Mouse (Mus musculus): ENCODE results near the gene Plxna3.
"Not testable (repeated sequence)": the region's sequence is repeated elsewhere in the genome, so short reads cannot be mapped to it uniquely, and the experiment has no call there.

Gene Plxna3

DNA sequence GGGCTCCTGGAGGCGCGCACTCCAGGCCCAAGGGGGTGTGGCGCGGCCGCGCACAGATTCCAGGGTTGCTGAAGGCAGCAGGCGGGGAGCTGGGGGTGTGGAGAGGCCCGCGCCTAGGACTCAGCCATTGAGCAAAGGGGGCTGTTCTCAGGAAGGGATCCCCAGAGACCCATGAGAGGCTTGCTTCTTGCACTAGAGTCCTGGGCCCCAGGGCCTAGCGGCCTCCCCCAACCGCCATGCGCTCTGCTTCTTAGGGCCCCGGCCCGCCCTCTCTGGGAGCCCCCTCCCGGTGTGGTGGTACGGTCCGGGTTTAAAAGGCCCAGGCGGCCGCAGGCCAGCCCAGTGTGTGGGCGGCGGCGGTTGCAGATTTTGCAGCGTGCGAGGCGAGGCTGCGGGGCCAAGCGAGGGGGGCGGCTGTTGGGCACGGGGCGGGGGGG lies at the start of gene Plxna3:
Gene Plxna3 (plus strand): TSS at position 342 of the 437 bp plus-strand sequence.
- peak; percentile 42 for DNase-seq (ENCODE audit: low spot score)

DNA sequence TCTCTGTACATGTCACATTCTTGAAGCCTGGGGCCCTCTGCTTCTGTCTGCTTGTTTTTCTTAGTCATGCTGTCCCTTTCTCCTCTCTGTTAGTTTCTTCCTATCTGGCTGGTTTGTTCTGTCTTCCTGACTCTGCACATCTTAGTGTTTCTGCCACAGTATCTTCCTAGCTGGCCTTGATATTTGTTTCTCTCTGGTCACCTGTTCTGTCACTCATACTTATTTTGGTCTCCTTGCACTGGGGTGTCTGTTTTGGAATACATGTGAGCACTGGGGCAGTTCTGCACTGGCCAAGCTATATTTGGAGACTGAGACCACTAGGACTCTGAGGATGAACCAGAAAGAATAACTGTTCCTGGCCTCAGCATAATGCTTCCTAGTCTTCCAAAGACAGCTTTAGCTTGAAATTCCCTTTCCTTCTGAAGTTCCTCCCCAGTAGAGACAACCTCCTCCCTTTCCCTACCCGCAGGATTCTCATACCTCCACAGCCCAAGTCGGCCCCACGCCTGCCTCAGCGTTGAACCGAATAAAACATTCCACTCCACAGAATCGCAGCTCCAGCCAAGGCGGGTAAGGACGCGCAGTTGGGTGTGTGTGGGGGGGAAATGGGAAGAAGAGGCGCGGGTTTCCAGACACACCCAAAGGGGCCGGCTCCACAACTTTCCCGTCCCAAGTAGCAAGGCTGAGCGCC lies 47.7 kb upstream of the Plxna3 start:
- no peak for DNase-seq (ENCODE audit: low spot score)

DNA sequence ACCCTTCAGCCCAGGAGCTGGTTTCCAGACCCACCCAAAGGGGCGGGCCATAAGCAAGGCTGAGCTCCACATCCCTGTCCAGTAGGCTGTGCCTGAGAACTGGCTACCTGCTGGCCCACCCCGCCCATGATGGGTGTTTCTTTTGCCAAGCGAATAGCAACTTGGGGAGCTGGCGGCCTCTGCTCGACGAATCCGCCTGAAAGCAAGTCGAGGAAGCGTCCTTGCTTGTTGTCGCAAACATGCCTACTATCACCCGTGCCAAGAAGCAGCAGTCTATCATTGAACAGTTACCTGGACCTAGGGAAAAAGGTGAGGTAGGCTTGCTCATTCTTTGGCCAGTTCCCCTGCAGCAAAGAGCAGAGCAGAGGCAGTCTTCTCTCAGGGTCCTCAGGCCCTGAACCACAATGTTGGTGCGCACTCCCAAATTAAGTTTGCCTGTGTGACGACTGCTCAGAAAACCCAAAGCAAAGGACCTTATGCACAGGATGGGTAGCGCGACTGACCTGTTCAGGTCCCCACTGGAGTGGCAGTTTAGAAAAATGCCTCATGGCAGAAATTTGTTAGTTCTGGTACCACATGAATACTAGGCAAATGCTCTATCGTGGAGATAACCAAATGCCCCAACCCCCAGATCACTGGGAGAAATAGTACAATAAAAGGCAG lies 47.0 kb upstream of the Plxna3 start, which contains the start of the genes Taz and Dnase1l1:
Gene Taz (plus strand): TSS at position 181 of the 663 bp plus-strand sequence.
Gene Dnase1l1 (minus strand): TSS at position 606 of the 663 bp plus-strand sequence.
- no peak for DNase-seq (ENCODE audit: low spot score)

DNA sequence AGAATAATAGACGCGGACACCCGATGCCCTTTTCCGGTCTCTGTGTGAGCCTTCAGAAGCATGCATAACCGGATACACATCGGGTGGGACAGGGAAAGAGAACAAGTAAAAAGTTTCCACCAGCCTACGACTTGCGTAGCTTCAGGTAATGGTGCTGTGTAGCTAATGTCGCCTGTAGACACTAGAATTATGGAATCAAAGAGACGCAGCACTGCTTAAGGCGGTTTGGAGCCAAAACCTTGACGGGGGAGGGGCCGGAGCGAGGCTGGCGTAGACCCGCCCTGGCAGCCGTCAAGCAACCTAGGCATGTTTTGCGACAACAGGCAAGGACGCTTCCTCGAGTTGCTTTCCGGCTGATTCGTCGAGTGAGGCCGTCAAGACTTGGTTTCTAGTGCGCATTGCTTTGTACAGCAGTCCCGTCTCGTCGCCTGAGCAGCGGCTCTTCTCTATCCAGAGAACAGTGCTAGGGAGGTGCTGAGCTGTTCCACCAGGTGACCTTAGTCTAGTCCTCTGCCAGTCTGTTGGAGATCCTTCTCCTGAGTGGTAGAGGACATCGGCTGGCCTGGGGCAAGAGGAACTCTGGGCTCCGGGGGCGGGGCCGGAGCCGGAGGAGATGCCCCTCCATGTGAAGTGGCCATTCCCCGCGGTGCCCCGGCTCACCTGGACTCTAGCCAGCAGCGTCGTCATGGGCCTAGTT lies 46.3 kb upstream of the Plxna3 start:
- DNase-seq (ENCODE audit: low spot score) = peak; percentile 70

DNA sequence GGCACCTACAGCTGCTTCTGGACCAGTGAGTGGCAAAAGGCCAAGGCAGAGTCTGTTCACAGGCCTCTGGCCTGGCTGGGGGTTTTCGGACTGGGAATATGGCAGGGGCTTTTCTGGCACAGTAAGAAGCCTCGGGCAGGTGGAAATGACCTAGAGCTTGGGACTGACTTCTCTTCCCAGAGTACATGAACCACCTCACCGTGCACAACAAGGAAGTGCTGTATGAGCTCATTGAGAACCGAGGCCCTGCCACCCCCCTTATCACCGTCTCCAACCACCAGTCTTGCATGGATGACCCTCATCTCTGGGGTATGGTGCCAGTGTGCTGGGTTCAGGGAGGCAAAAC lies 45.8 kb upstream of the Plxna3 start:
- DNase-seq (ENCODE audit: low spot score) = no peak

DNA sequence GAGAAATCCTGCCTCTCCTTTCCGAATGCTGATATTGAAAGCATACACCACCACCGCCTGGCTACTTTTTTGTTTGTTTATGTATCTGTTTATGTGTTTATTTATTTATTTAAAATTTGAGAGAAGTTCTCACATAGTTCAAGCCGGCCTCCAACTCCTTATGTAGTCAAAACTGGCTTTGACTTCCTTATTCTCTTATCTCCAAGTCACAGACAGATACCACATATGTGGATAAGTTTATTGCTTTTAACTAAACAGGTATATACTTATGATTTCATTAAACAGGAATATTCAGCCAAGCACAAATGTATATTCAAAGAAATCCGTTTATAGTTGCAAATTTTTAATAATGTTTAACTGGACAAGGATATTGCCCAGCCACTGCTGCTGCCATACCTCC lies 35.4 kb upstream of the Plxna3 start:
- no peak for DNase-seq (ENCODE audit: low spot score)

DNA sequence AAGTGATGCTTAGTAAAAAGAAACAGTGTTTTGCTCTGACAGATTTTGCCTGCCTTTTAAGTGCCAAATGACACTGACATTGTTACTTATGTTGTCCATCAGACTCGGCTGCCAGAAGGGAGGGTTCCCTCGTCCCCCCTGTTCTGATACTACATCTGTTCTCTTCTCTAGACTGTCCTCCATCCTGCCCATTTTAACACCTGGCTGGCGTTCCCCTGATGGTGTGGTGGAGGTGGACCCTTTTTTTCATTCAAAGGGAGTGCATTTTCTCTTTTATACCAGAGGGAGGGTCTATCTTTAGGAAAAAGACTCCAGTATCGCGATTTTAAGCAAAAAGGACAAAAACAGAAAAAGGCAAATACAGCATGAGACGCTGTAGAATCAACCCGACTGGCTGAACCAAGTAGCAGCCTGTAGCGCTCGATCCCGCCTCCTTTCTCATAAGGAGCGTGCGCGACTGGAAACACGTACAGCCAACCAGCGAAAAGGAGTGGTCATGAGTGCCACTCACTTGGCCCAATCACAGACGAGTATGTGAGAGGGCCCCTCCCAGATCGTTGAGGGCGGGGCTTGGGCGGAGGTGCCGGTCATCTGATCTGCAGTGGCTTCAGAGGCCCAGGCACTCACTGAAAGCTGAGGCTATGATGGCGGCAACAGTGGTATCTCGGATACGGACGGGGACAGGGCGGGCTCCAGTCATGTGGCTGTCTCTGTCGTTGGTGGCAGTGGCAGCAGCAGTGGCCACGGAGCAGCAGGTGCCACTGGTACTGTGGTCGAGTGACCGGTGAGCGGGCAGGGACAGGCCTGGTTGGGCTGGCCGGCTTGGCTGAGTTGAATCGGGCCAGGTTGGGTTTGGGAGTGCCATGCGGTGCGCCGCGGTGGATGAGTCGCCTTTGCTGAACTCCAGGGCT lies 32.1 kb upstream of the Plxna3 start, which contains the start of gene Atp6ap1:
Gene Atp6ap1 (plus strand): TSS at position 560 of the 911 bp plus-strand sequence.
- peak; percentile 92 for DNase-seq (ENCODE audit: low spot score)

DNA sequence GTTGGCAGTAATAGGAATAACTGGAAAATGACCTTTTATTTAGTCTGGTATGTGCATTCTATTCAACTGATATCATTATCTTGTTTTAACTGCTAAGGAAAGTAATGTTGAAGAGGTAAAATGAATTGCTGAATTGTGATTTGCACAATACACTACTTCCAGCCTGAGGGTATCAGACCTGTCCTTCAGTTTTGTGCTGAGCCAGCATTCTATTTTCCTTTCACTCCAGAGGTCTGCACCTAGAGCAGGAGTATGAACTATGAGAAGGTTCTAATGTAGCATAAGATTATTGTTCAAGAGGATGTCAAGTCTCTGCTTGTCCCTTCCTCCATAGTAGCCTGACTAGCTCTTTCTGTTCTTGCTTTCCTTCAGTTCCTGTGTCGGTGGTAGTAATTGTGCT lies 30.5 kb upstream of the Plxna3 start:
- DNase-seq (ENCODE audit: low spot score) = no peak

DNA sequence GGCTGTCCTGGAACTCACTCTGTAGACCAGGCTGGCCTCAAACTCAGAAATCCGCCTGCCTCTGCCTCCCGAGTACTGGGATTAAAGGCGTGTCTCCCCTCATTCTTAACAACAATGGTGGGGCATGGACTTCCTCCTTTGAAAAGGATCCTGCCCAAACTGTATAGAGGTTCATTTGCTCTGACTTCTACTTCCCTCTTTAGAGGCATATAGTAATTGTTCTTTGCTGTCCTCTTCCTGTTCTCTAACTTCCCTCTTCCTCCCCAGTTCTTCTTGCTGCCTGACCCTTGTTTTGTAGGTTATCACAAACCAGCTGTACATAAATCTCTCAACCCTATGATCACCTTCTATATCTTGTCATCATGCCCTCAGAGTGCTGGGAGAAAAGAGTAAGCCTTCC lies 29.1 kb upstream of the Plxna3 start:
- no peak for DNase-seq (ENCODE audit: low spot score)

DNA sequence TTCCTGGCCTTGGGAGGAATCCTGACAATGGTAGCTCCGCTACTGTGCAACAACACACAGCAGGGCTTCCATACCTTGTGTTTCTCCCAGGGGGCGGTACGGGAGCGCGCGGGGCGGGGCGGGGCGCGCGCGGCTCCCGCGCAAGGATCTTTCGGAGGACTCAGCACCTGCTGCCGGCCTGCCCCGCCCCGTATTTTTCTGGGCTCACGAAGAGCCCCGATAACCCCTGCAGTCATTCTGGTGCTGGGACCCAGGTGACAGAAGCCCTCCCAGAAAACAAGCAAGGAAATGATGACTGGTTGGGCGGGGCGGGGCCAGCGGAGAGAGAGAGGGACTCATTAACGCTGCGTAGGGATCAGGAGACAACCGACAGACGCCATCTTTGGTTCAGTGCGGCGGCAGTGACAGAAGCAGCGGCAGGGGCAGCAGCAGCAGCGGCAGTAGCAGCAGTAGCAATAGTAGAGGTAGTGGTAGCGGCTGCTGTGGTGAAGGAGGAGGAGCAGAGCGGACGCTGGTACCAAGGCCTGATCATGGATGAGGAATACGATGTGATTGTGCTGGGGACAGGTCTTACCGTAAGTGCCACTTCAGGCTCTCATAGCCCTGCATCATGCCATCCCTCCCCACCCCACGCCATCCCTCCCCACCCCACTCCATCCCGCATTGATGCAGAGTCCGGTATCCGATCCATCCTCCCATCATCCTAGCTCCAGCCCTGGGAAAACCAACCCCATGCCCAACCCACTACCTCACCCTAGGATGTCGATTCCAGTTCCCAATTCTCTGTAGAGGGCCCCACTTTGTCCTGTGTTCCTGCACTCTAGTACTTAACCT lies 23.8 kb upstream of the Plxna3 start, which contains the start of gene Gdi1:
Gene Gdi1 (plus strand): TSS at position 132 of the 834 bp plus-strand sequence.
- DNase-seq (ENCODE audit: low spot score) = peak; percentile 48

DNA sequence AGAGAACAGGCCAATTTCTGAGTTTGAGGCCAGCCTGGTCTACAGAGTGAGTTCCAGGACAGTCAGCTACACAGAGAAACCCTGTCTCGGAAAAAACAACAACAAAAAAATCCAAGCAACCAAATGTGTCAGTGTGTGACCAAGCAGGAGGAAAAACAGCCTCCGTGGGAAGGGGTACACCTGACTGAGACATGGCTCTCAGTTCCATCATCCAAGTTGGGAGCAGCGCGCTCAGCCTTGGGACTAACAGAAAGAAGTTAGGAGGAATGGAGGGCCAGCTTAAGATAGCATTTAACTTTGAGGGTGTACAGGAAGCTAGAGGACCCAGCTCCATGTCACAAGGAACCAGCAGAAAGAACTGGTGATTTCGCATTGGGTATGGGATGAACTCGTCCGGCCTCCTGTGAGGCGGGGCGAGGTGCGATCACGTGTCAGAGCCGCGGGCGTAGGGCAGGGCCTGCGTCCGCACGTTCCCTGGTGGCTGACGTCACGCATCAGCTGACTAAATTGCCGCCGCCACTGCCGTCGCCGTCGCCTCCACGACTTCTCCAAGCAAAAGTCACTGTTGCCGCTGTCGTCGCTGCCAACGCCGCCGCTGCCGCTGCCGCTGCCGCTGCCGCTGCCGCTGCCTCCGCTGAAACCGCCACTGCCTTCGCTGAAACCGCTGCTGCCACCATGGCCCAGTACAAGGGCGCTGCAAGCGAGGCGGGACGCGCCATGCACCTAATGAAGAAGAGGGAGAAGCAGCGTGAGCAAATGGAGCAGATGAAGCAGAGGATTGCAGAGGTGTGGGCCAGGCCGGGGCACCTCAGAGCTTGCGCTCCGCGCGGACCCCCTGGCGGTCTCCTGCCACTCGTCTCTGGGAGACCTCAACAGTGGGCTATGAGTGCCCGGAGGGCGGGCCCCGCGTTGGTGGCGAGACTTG lies 16.1 kb upstream of the Plxna3 start, which contains the start of gene Fam50a:
Gene Fam50a (plus strand): TSS at position 494 of the 925 bp plus-strand sequence.
- DNase-seq (ENCODE audit: low spot score) = peak; percentile 82

DNA sequence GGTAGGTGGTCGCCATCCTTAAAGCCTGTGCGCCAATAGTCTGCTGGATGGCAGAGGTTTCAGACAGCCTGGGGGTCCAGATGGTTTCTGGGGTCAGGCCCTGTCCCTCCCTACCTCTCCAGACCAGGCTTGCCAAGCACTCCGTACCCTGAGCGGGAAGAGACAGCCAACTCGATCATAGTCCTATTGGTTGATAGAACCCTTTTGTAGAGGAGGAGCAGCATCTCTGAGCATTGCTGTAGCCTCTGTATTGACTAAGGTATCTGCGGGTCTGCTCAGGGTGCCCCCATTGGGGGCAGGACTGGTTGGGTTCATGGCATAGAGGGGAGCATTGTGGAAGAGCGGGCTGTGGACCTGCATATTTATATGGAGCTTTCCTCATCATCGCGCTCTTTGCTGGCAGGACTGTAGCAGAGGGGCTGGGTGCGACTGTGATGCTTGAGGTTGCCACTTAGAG lies 377 bp downstream of the Plxna3 start:
- DNase-seq (ENCODE audit: low spot score) = no peak

DNA sequence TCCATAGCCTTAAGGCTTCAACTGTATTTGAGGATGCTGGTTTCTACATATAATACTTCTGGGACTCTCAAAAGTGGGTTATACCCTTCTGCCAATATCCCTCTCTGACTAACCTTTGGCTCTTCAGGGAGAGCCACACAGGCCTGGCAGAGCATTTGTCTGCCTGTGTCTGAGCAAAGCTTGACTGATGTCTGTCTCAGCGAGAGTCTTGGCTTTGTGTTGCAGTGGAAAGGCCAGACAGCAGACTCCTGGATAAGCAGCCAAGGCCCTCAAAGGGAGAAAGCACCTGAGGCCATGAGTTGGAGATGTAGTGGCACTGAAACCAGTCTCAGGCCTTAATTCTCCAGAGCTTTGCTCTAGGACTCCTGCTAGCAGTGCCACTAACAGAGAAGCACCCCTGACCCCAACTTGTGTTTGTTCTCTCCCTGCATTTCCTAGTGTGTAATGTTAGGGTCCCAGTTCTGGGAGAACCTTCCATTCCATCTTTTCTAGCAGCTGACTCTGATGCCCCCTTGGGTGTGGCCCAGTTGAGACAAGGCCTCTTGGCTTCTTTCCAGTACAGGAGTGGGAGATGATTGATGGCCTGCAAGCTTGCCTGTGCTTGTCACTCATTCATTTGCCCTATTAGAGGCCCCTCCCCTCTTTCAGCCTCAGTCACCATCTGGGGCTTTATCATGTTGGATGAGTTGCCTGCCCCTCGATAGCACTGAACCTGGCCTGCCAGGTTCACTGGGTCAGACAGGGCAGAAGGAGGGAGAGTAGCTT lies 1.5 kb downstream of the Plxna3 start:
- DNase-seq (ENCODE audit: low spot score) = no peak

DNA sequence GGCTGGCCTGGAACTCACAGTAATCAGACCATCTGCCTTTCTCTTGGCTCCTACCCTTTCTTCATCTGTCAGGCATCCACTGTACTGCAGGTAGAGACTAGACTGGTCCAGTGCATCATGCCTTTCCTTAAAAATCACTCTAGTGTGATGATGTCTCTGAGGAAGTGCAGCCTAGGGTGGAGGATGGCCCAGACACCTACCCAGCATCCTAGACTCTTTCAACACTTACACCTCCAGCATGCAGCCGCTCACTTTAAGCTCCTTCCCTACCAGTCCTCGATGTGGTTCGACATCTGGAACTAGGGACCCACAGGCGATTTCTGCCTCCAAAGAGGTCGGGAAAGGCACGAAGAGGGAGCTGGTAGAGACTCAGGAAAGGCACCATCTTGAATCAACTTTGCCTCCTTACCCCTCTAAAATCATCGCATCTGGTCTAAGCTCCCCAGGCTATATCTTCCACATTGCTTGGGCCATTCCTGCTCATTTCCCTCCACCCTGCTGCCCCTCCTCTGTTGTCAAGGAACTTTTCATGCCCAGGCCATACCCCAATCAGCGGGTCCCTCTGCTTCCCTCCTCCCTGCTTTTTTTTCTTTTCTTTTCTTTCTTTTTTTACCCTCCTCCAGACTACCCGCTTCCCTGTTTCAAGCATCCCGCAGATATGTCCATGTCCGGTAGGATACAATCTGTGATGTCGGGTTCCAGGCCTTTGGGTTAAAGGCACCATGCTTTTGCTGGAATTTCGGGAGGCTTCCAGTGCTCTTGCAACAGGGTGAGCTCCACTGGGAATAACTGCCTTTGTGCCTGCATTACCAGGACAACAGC lies 24.0 kb downstream of the Plxna3 start:
- no peak for DNase-seq (ENCODE audit: low spot score)

DNA sequence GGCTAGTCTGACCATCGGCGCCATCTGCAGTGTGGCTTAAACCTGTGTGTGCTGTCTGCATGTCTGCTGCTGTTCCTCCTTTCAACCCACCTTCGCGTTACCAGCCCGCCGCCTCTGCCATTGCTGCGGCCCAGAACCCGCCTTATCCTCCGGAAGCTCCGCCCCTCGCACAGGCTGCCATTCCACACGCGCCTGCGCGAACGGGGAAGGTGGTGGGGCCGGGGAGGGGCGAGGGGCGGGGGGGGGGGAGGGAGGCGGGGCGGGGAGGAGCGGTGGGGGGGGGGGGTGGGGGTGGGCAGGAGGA lies 24.6 kb downstream of the Plxna3 start, which contains the start of gene Lage3:
Gene Lage3 (minus strand): TSS at position 152 of the 304 bp plus-strand sequence.
- peak; percentile 41 for DNase-seq (ENCODE audit: low spot score)

DNA sequence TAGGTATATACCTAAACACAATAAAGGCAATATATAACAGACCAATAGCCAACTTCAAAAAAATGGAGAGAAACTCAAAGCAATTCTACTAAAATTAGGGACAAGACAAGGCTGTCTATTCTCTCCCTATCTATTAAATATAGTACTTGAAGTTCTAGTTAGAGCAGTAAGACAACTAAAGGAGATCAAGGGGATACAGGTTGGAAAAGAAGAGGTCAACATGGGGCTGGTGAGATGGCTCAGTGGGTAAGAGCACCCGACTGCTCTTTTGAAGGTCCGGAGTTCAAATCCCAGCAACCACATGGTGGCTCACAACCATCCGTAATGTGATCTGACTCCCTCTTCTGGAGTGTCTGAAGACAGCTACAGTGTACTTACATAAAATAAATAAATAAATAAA lies 28.2 kb downstream of the Plxna3 start:
- not testable (repeated sequence) for DNase-seq (ENCODE audit: low spot score)

DNA sequence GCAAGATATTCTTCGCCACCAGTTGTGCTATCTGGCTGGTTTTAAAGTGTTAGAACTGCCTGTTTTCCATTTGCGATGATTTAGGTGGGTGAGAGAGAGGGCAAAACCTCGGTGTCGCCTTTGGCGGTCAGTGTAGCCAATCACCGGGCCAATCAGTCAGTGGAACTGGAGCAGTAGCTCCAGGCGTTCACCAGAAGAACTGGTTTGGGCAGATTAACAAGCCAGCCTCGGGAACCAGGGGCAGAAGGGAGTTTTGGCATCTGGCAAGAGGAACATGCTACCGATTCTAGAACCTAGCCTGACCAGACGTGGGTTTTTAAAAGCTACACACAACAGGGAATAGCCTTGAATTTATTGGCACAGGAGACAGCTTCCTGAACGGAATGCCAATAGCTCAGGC lies 30.3 kb downstream of the Plxna3 start:
- DNase-seq (ENCODE audit: low spot score) = no peak

DNA sequence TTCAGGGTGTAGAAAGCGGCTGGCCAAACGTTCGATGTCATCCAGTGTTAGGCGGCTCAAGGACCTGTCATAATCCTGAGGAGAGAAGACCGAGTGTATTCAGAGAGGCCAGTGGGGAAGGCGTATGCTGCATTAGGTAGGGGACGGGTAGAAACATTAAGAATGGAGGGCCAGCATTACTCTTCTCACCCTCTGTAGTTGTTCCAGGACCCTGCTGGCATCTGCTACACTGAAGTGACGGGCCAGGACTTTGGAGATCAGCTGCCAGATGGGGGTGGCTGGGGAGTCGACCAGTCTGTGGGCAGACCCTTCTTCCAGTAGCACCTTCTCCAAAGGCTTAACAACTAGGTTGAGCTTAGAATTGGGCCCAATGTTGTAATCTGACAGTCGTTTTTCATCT lies 38.6 kb downstream of the Plxna3 start:
- DNase-seq (ENCODE audit: low spot score) = no peak
